Mouse (Mus musculus) lung, adult 2 months (tissue): ENCODE data around the gene Ccsap.

Experiments used
- CTCF ChIP-seq: fragments of 200-500 bp; IDR thresholded peaks from 2 replicates; pipeline ENCODE4 v1.5.1; 2011; ENCODE audit warnings: mild to moderate bottlenecking, low read length, control low read depth; ENCODE audit not compliant: insufficient read depth
- POLR2A ChIP-seq: fragments of 200-500 bp; IDR thresholded peaks from 2 replicates; pipeline ENCODE4 v1.6.1; 2011; ENCODE audit warnings: low read depth, mild to moderate bottlenecking, control low read depth, low read length, borderline replicate concordance; ENCODE audit errors: extremely low read depth

GRCm38 (mm10) chr8:123880821-123881350 is 20.9 kb upstream of the Ccsap start:
- TF ChIP-seq CTCF (no peak), POLR2A (no peak)
